Mouse (Mus musculus) MEL (cell line): ENCODE measurements around the gene Lsm14a.

Experiments used
- CTCF ChIP-seq, 3 experiments: IDR thresholded peaks in 2 of 3; conservative IDR thresholded peaks in 1 of 3; 2 replicates each; pipeline ENCODE4 v1.5.1; 2011 to 2012; ENCODE audit warnings: low read length in 3 of 3, low read depth in 2 of 3, mild to moderate bottlenecking in 2 of 3, improper control_type of control experiment in 1 of 3, inconsistent platforms in 1 of 3, mixed read lengths in 1 of 3, moderate library complexity in 1 of 3; ENCODE audit not compliant: control insufficient read depth in 1 of 3, insufficient read depth in 1 of 3, poor library complexity in 1 of 3, severe bottlenecking in 1 of 3
- ELF1 ChIP-seq: IDR thresholded peaks from 2 replicates; pipeline ENCODE4 v1.6.1; 2014; ENCODE audit warnings: low read depth, mild to moderate bottlenecking, inconsistent platforms, low read length, improper control_type of control experiment, moderate library complexity
- EP300 ChIP-seq, 2 experiments: IDR thresholded peaks; 2 replicates each; pipeline ENCODE4 v1.6.1; 2011; ENCODE audit warnings: improper control_type of control experiment in 2 of 2, low read length in 2 of 2, low read depth in 1 of 2, mild to moderate bottlenecking in 1 of 2
- JUND ChIP-seq: IDR thresholded peaks from 2 replicates; pipeline ENCODE4 v1.6.1; 2011; ENCODE audit warnings: low read depth, mild to moderate bottlenecking, improper control_type of control experiment, low read length
- POLR2A ChIP-seq, 2 experiments: IDR thresholded peaks; 2 replicates each; pipeline ENCODE4 v1.6.1; 2011 to 2012; ENCODE audit warnings: low read length in 2 of 2, mild to moderate bottlenecking in 2 of 2, control low read depth in 1 of 2, improper control_type of control experiment in 1 of 2, low read depth in 1 of 2, moderate library complexity in 1 of 2; ENCODE audit not compliant: control insufficient read depth in 1 of 2, insufficient read depth in 1 of 2, poor library complexity in 1 of 2
- POLR2AphosphoS5 ChIP-seq: IDR thresholded peaks from 2 replicates; pipeline ENCODE4 v1.6.1; 2012; ENCODE audit warnings: low read depth, borderline replicate concordance, mild to moderate bottlenecking, inconsistent platforms, low read length, moderate library complexity, mixed read lengths
- SMC3 ChIP-seq: IDR thresholded peaks from 2 replicates; pipeline ENCODE4 v1.6.1; 2011; ENCODE audit warnings: low read depth, low read length, improper control_type of control experiment
- TAL1 ChIP-seq: IDR thresholded peaks from 2 replicates; pipeline ENCODE4 v1.6.1; 2012; ENCODE audit warnings: mild to moderate bottlenecking, inconsistent platforms, low read length, moderate library complexity, mixed read lengths
- ZC3H11A ChIP-seq: IDR thresholded peaks from 2 replicates; pipeline ENCODE4 v1.6.1; 2012; ENCODE audit warnings: low read depth, mild to moderate bottlenecking, inconsistent platforms, low read length, improper control_type of control experiment
- ZMIZ1 ChIP-seq: IDR thresholded peaks from 2 replicates; pipeline ENCODE4 v1.6.1; 2012; ENCODE audit warnings: low read depth, mild to moderate bottlenecking, inconsistent platforms, low read length, improper control_type of control experiment, moderate library complexity

- TF ChIP-seq CTCF (IDR thresholded peaks at IDR 0.05 in 2 of 3, conservative IDR thresholded peaks at IDR 0.05 in 1 of 3; ENCODE audit: control insufficient read depth in 1 of 3, insufficient read depth in 1 of 3, low read depth in 2 of 3, low read length in 3 of 3, poor library complexity in 1 of 3, severe bottlenecking in 1 of 3) (no peak), POLR2AphosphoS5 (no peak), ZC3H11A (no peak), POLR2A (IDR thresholded peaks at IDR 0.05; ENCODE audit: control insufficient read depth in 1 of 2, insufficient read depth in 1 of 2, low read depth in 1 of 2, low read length in 2 of 2, poor library complexity in 1 of 2) (peak in 1 of 2 experiments; percentile 10; a peak in 1 of 4 replicates), EP300 (IDR thresholded peaks at IDR 0.05; ENCODE audit: low read depth in 1 of 2, low read length in 2 of 2) (peak in 1 of 2 experiments; percentile 29; a peak in 1 of 4 replicates), ELF1 (no peak), JUND (no peak), TAL1 (peak; percentile 66), ZMIZ1 (no peak), SMC3 (no peak)
Measured at GRCm38 (mm10) chr7:34312786-34313442, 80.2 kb downstream of the Lsm14a start.
